Mouse (Mus musculus) left cerebral cortex, adult 6 months (tissue): ENCODE measurements around the gene Stat5b. TPM values are rescaled to one million over a fixed set of nuclear protein-coding genes. Genes with fewer than 3 reads are reported as not detected.

Source experiments
- long read RNA-seq, 2 experiments: library from polyadenylated mRNA; unstranded; transcript quantifications; one replicate each; pipeline ENCODE4 v2.0.0; 2019 to 2020
- polyA plus RNA-seq: library from polyadenylated mRNA; unstranded; fragments of <200 nt; fragmentation: Nextera tagmentation; gene quantifications from 2 replicates; pipeline ENCODE4 v1.2.3, GENCODE M21; 2021

Stat5b gene
- polyA plus RNA-seq = 4.1 and 5.4 TPM in 2 replicates
- long read RNA-seq, experiment 1, full-length matches to known transcripts = 21 of 41 reads
- long read RNA-seq, experiment 1, partial matches to known transcripts = 12 of 41 reads
- long read RNA-seq, experiment 1, other reads (novel, unspliced or antisense) = 8 of 41 reads
- long read RNA-seq, experiment 2, full-length matches to known transcripts = 3 of 16 reads
- long read RNA-seq, experiment 2, partial matches to known transcripts = 3 of 16 reads
- long read RNA-seq, experiment 2, other reads (novel, unspliced or antisense) = 10 of 16 reads

GRCm38 (mm10) chr11:100850038-100850777 is at the start of gene Stat5b:
Gene Stat5b, minus strand, starts transcription at chr11:100850724.

GRCm38 (mm10) chr11:100858935-100859578 is 8.5 kb upstream of the Stat5b start, which contains the start of gene Stat5a:
Gene Stat5a, plus strand, starts transcription at chr11:100859351.

GRCm38 (mm10) chr11:100770646-100771408 is 79.7 kb downstream of the Stat5b start, which contains the start of gene Ghdc:
Gene Ghdc, minus strand, starts transcription at chr11:100770957.

GRCm38 (mm10) chr11:100762831-100763230 is 87.7 kb downstream of the Stat5b start, which contains the start of gene Hcrt:
Gene Hcrt, minus strand, starts transcription at chr11:100762931.

GRCm38 (mm10) chr11:100759611-100760233 is 90.8 kb downstream of the Stat5b start, which contains the start of gene Kcnh4:
Gene Kcnh4, minus strand, starts transcription at chr11:100759942.

GRCm38 (mm10) chr11:100738066-100738604 is 112.4 kb downstream of the Stat5b start, which contains the start of gene Rab5c:
Gene Rab5c, minus strand, starts transcription at chr11:100738215.

Other genes with a start within 250 kb of the Stat5b start
- 14.5 and 16.5 TPM in 2 replicates for gene Nkiras2, start 231.5 kb downstream of the Stat5b start, polyA plus RNA-seq
- gene Dnajc7, start 230.6 kb downstream of the Stat5b start, polyA plus RNA-seq = 127 and 154 TPM in 2 replicates
- gene Zfp385c, start 158.3 kb downstream of the Stat5b start, polyA plus RNA-seq = 0.04 and 0.23 TPM in 2 replicates
- gene Dhx58, start 146.5 kb downstream of the Stat5b start, polyA plus RNA-seq = 1.0 and 1.4 TPM in 2 replicates
- gene Kat2a, start 138.3 kb downstream of the Stat5b start, polyA plus RNA-seq = 14.8 and 32.0 TPM in 2 replicates
- gene Hspb9, start 136.9 kb downstream of the Stat5b start, polyA plus RNA-seq = 0.34 TPM in 1 of 2 replicates, not detected in the other
- 43.2 and 51.8 TPM in 2 replicates for gene Rab5c, start 112.5 kb downstream of the Stat5b start, polyA plus RNA-seq
- gene Kcnh4, start 90.8 kb downstream of the Stat5b start, polyA plus RNA-seq = 1.0 and 2.6 TPM in 2 replicates
- 0.51 and 1.3 TPM in 2 replicates for gene Hcrt, start 87.8 kb downstream of the Stat5b start, polyA plus RNA-seq
- gene Ghdc, start 79.8 kb downstream of the Stat5b start, polyA plus RNA-seq = 5.9 TPM in 2 replicates
- 1.2 and 1.8 TPM in 2 replicates for gene Stat5a, start 8.6 kb upstream of the Stat5b start, polyA plus RNA-seq
- gene Stat3, start 88.8 kb upstream of the Stat5b start, polyA plus RNA-seq = 16.6 and 19.2 TPM in 2 replicates
- 18.5 and 21.2 TPM in 2 replicates for gene Cavin1, start 120.2 kb upstream of the Stat5b start, polyA plus RNA-seq
- 117 and 194 TPM in 2 replicates for gene Atp6v0a1, start 158.7 kb upstream of the Stat5b start, polyA plus RNA-seq
- 8.0 and 9.5 TPM in 2 replicates for gene Naglu, start 219.3 kb upstream of the Stat5b start, polyA plus RNA-seq
- 0.25 and 0.35 TPM in 2 replicates for gene Hsd17b1, start 227.7 kb upstream of the Stat5b start, polyA plus RNA-seq
- 25.0 and 31.6 TPM in 2 replicates for gene Coasy, start 231.8 kb upstream of the Stat5b start, polyA plus RNA-seq
- gene Mlx, start 236.6 kb upstream of the Stat5b start, polyA plus RNA-seq = 62.2 and 75.9 TPM in 2 replicates
- gene Psmc3ip, start 244.7 kb upstream of the Stat5b start, polyA plus RNA-seq = 4.4 and 5.9 TPM in 2 replicates